ENCODE assay signal across 18 mouse cellular contexts in the genomic region with DNA sequence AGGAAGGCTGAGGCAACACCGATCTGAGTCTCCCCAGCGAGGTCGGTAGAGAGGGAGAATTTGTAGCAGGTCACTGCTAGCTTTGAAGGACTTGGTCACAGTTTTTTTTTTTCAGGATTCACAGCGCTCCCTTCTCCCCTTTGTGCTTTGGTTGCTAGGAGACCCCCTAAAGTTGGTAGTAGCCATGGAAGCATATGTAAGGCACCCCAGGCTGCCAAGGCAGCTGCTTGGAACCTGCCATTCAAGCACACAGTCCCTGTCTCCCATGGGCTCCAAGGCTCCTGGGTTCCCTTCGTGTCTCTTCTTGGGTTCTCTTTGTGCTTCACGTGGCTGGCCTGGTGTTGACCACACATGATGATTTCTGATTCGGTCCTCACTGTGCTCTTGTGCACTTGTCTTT. TPM values are rescaled to one million over a fixed set of nuclear protein-coding genes. Genes with fewer than 3 reads are reported as not detected.
DNase-seq lines count a peak whose midpoint lies in the region; ATAC-seq lines count a peak whose summit lies in the region.
"Had no signal": no experiment of that assay in that cellular context is flagged by ENCODE, and none has a peak within 500 bp of the region (broad histone marks: within the 10 kb centered on the region; RNA-seq: fewer than 3 reads in every experiment).

No protein-coding gene starts in this region.

- H3K27me3 ChIP-seq in forebrain, embryonic 15.5 days, result no peaks in the 10 kb centered on the region
- H3K27me3 ChIP-seq in forebrain, embryonic 13.5 days, result no peaks in the 10 kb centered on the region
- no peaks in the 10 kb centered on the region for H3K27me3 ChIP-seq in hindbrain, embryonic 15.5 days
- no peaks in the 10 kb centered on the region for H3K27me3 ChIP-seq in neural tube, embryonic 13.5 days
- H3K27me3 ChIP-seq: intestine, embryonic 15.5 days had no signal

- no peak overlapping the region for H3K4me3 ChIP-seq in forebrain, embryonic 15.5 days
- H3K4me3 ChIP-seq in forebrain, embryonic 13.5 days, result no peak overlapping the region
- H3K4me3 ChIP-seq in hindbrain, embryonic 15.5 days, result no peak overlapping the region
- H3K4me3 ChIP-seq in neural tube, embryonic 13.5 days, result no peak overlapping the region
- H3K4me3 ChIP-seq: embryonic facial prominence, embryonic 10.5 days; intestine, embryonic 15.5 days; liver, embryonic 12.5 days had no signal

- H3K4me2 ChIP-seq in forebrain, embryonic 15.5 days (replicated peaks), result no peak overlapping the region
- H3K4me2 ChIP-seq in forebrain, embryonic 13.5 days, result no peak overlapping the region
- no peak overlapping the region for H3K4me2 ChIP-seq in hindbrain, embryonic 15.5 days
- no peak overlapping the region for H3K4me2 ChIP-seq in neural tube, embryonic 13.5 days
- H3K4me2 ChIP-seq: intestine, embryonic 15.5 days; liver, embryonic 12.5 days had no signal

- no peak overlapping the region for H3K9ac ChIP-seq in forebrain, embryonic 15.5 days (replicated peaks)
- no peak overlapping the region for H3K9ac ChIP-seq in forebrain, embryonic 13.5 days
- no peak overlapping the region for H3K9ac ChIP-seq in hindbrain, embryonic 15.5 days
- no peak overlapping the region for H3K9ac ChIP-seq in neural tube, embryonic 13.5 days
- H3K9ac ChIP-seq: intestine, embryonic 15.5 days; liver, embryonic 12.5 days had no signal

- no peak for ATAC-seq in forebrain, embryonic 15.5 days (replicated peaks)
- ATAC-seq in forebrain, embryonic 13.5 days, result no peak
- ATAC-seq in hindbrain, embryonic 15.5 days (ENCODE audit: low FRiP score, low read depth), result 0 out of 2 replicates have a peak, but pooled peaks have one; percentile 55
- peak; percentile 55; the same call in 1 of the 2 replicates for ATAC-seq in neural tube, embryonic 13.5 days (ENCODE audit: low read depth)
- ATAC-seq: intestine, embryonic 15.5 days; liver, embryonic 12.5 days; lung, postnatal 0 days had no signal

- peak overlapping the region; percentile 6; the same call in 1 of the 2 replicates for H3K27ac ChIP-seq in forebrain, embryonic 15.5 days (replicated peaks)
- no peak overlapping the region for H3K27ac ChIP-seq in forebrain, embryonic 13.5 days
- peak overlapping the region; percentile 7; the same call in 1 of the 2 replicates for H3K27ac ChIP-seq in hindbrain, embryonic 15.5 days (replicated peaks)
- peak overlapping the region; percentile 70 for H3K27ac ChIP-seq in neural tube, embryonic 13.5 days (replicated peaks)
- H3K27ac ChIP-seq: embryonic facial prominence, embryonic 10.5 days; intestine, embryonic 15.5 days; liver, embryonic 12.5 days had no signal

- WGBS in forebrain, embryonic 15.5 days, result 34% methylated on average over 7 of the region's 7 CpGs
- WGBS in forebrain, embryonic 13.5 days, result 44% methylated on average over 7 of the region's 7 CpGs
- WGBS in hindbrain, embryonic 15.5 days, result 9% methylated on average over 7 of the region's 7 CpGs
- WGBS in neural tube, embryonic 13.5 days, result 22% methylated on average over 7 of the region's 7 CpGs

- H3K4me1 ChIP-seq in forebrain, embryonic 15.5 days, result peaks cover 24% of the 10 kb centered on the region
- peaks cover 22% of the 10 kb centered on the region for H3K4me1 ChIP-seq in forebrain, embryonic 13.5 days
- peaks cover 34% of the 10 kb centered on the region for H3K4me1 ChIP-seq in hindbrain, embryonic 15.5 days (replicated peaks)
- peaks cover 30% of the 10 kb centered on the region for H3K4me1 ChIP-seq in neural tube, embryonic 13.5 days (replicated peaks)

- H3K9me3 ChIP-seq in forebrain, embryonic 15.5 days, result no peaks in the 10 kb centered on the region
- H3K9me3 ChIP-seq in forebrain, embryonic 13.5 days (replicated peaks), result no peaks in the 10 kb centered on the region
- H3K9me3 ChIP-seq in hindbrain, embryonic 15.5 days, result no peaks in the 10 kb centered on the region
- H3K9me3 ChIP-seq in neural tube, embryonic 13.5 days, result peaks cover 2% of the 10 kb centered on the region; the same call in 1 of the 2 replicates
- H3K9me3 ChIP-seq: embryonic facial prominence, embryonic 10.5 days; G1E; intestine, embryonic 15.5 days; liver, embryonic 12.5 days had no signal

- H3K36me3 ChIP-seq in forebrain, embryonic 15.5 days, result no peaks in the 10 kb centered on the region
- no peaks in the 10 kb centered on the region for H3K36me3 ChIP-seq in forebrain, embryonic 13.5 days (ENCODE audit: poor library complexity, severe bottlenecking)
- no peaks in the 10 kb centered on the region for H3K36me3 ChIP-seq in hindbrain, embryonic 15.5 days
- no peaks in the 10 kb centered on the region for H3K36me3 ChIP-seq in neural tube, embryonic 13.5 days
- H3K36me3 ChIP-seq: embryonic facial prominence, embryonic 10.5 days; G1E; intestine, embryonic 15.5 days; liver, embryonic 12.5 days had no signal

- peak; percentile 35 for DNase-seq in embryo, embryonic 10.5 days (ENCODE audit: low spot score)
- no peak for DNase-seq in urinary bladder, postnatal 4 days (ENCODE audit: low spot score in 2 of 2)
- no peak for DNase-seq in right cerebral cortex, adult 2 months (ENCODE audit: low spot score in 2 of 2)
- DNase-seq in B cell, adult 2 months, result no peak
- DNase-seq: cerebellum, adult 2 months; heart, postnatal 10 days; kidney, postnatal 10 days; layer of hippocampus, adult 9-11 months; thymus, postnatal 25 days had no signal

RNA-seq across cellular contexts. Expression of a gene that starts 5.8 kb away (rescaled TPM):
- polyA plus RNA-seq in forebrain, embryonic 15.5 days (2015; fragmentation: Nextera tagmentation; extraction: Ambion mirVana), result 52.9 and 61.7 TPM in 2 replicates
- polyA plus RNA-seq in forebrain, embryonic 13.5 days (2015; fragmentation: Nextera tagmentation; extraction: Ambion mirVana), result 41.2 and 43.8 TPM in 2 replicates
- polyA plus RNA-seq in hindbrain, embryonic 15.5 days (2015; fragmentation: Nextera tagmentation; extraction: Ambion mirVana), result 61.6 and 62.0 TPM in 2 replicates
- 49.4 and 54.8 TPM in 2 replicates for polyA plus RNA-seq in neural tube, embryonic 13.5 days (2015; fragmentation: Nextera tagmentation; extraction: Ambion mirVana)
- polyA plus RNA-seq: G1E had no signal

RNA-seq across cellular contexts. Expression of a gene that starts 59.3 kb away (rescaled TPM):
- polyA plus RNA-seq in forebrain, embryonic 15.5 days (2015; fragmentation: Nextera tagmentation; extraction: Ambion mirVana), result 585 and 608 TPM in 2 replicates
- polyA plus RNA-seq in forebrain, embryonic 13.5 days (2015; fragmentation: Nextera tagmentation; extraction: Ambion mirVana), result 732 and 791 TPM in 2 replicates
- polyA plus RNA-seq in hindbrain, embryonic 15.5 days (2015; fragmentation: Nextera tagmentation; extraction: Ambion mirVana), result 335 and 378 TPM in 2 replicates
- 489 and 502 TPM in 2 replicates for polyA plus RNA-seq in neural tube, embryonic 13.5 days (2015; fragmentation: Nextera tagmentation; extraction: Ambion mirVana)

RNA-seq across cellular contexts. Expression of a gene that starts 59.8 kb away (rescaled TPM):
- polyA plus RNA-seq in forebrain, embryonic 15.5 days (2015; fragmentation: Nextera tagmentation; extraction: Ambion mirVana), result 1,746 and 1,773 TPM in 2 replicates
- polyA plus RNA-seq in forebrain, embryonic 13.5 days (2015; fragmentation: Nextera tagmentation; extraction: Ambion mirVana), result 2,330 and 2,378 TPM in 2 replicates
- 1,277 and 1,313 TPM in 2 replicates for polyA plus RNA-seq in hindbrain, embryonic 15.5 days (2015; fragmentation: Nextera tagmentation; extraction: Ambion mirVana)
- polyA plus RNA-seq in neural tube, embryonic 13.5 days (2015; fragmentation: Nextera tagmentation; extraction: Ambion mirVana), result 1,536 and 1,756 TPM in 2 replicates

Comparison
In these comparisons a context has a peak if more than half of its experiments do, and no peak if none do; other contexts are left out.
1. ATAC-seq: peak in hindbrain, embryonic 15.5 days (single experiment) and neural tube, embryonic 13.5 days (single experiment); none in forebrain, embryonic 15.5 days (single experiment) and forebrain, embryonic 13.5 days (single experiment).